Comparison of ENCODE assay signal across 24 mouse cellular contexts in the genomic region with DNA sequence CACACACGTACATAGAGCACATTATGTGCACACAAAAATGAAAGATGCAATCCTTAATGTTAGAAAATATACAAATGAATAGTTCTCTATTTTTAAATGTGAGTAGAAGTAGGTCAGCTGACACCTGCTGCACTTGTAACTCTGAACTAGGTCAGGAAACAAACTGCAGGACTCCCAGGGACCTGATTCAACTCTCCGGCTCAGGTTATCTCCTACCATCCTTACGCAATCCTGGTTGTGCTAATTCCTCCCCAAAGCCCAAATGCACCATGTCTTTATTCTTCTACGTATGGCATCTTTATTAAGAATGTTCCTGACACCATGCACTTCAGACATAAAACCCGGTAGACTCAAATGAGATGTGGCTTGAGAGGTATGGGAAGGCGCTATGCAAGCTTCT. TPM values are rescaled to one million over a fixed set of nuclear protein-coding genes. Genes with fewer than 3 reads are reported as not detected.
DNase-seq lines count a peak whose midpoint lies in the region; ATAC-seq and TF ChIP-seq lines count a peak whose summit lies in the region.
"Had no signal": no experiment of that assay in that cellular context is flagged by ENCODE, and none has a peak within 500 bp of the region (broad histone marks: within the 10 kb centered on the region; RNA-seq: fewer than 3 reads in every experiment).

No protein-coding gene starts in this region.

- WGBS in heart, adult 2 months: 72% methylated on average over 6 of the region's 6 CpGs
- WGBS in heart, embryonic 11.5 days (ENCODE audit: insufficient replicate concordance): 87% methylated on average over 6 of the region's 6 CpGs
- WGBS in liver, postnatal 0 days (ENCODE audit: insufficient replicate concordance): 72% methylated on average over 6 of the region's 6 CpGs

- H3K36me3 ChIP-seq in heart, adult 2 months (ENCODE audit: control insufficient read depth, insufficient read depth, low read length): no peaks in the 10 kb centered on the region
- no peaks in the 10 kb centered on the region for H3K36me3 ChIP-seq in heart, embryonic 11.5 days (ENCODE audit: control insufficient read depth, insufficient read depth, low read length)
- H3K36me3 ChIP-seq in liver, postnatal 0 days (replicated peaks; ENCODE audit: insufficient read depth, low read length): no peaks in the 10 kb centered on the region
- H3K36me3 ChIP-seq: embryonic facial prominence, embryonic 12.5 days; embryonic facial prominence, embryonic 15.5 days; heart, embryonic 10.5 days; hindbrain, embryonic 10.5 days; hindbrain, embryonic 13.5 days; intestine, embryonic 15.5 days had no signal

- no peaks in the 10 kb centered on the region; the same call in 1 of the 2 replicates for H3K4me1 ChIP-seq in heart, adult 2 months (ENCODE audit: control insufficient read depth, insufficient read depth, low read length)
- H3K4me1 ChIP-seq in heart, embryonic 11.5 days (ENCODE audit: control insufficient read depth, insufficient read depth, low read length): peaks cover 5% of the 10 kb centered on the region; the same call in 1 of the 2 replicates
- peaks cover 9% of the 10 kb centered on the region for H3K4me1 ChIP-seq in liver, postnatal 0 days (ENCODE audit: insufficient read depth)

- H3K9me3 ChIP-seq in heart, embryonic 11.5 days (replicated peaks; ENCODE audit: control insufficient read depth, low read length): no peaks in the 10 kb centered on the region
- H3K9me3 ChIP-seq in liver, postnatal 0 days (ENCODE audit: low read length): no peaks in the 10 kb centered on the region
- H3K9me3 ChIP-seq: embryonic facial prominence, embryonic 12.5 days; embryonic facial prominence, embryonic 15.5 days; heart, embryonic 10.5 days; hindbrain, embryonic 10.5 days; hindbrain, embryonic 13.5 days; intestine, embryonic 15.5 days had no signal

- no peak for ATAC-seq in heart, embryonic 11.5 days (replicated peaks; ENCODE audit: insufficient number of reproducible peaks, low FRiP score, low TSS enrichment)
- peak; percentile 62; the same call in 1 of the 2 replicates for ATAC-seq in liver, postnatal 0 days
- no peak for ATAC-seq in CD4-positive, CD25-positive, alpha-beta regulatory T cell, adult 4 months
- ATAC-seq: forebrain, embryonic 14.5 days; forebrain, postnatal 0 days; intestine, embryonic 15.5 days had no signal

- no peak overlapping the region for H3K9ac ChIP-seq in heart, adult 2 months (ENCODE audit: low read depth, low read length)
- no peak overlapping the region for H3K9ac ChIP-seq in heart, embryonic 11.5 days (ENCODE audit: low read depth, low read length)
- H3K9ac ChIP-seq in liver, postnatal 0 days (replicated peaks): no peak overlapping the region
- H3K9ac ChIP-seq: embryonic facial prominence, embryonic 12.5 days; embryonic facial prominence, embryonic 15.5 days; forebrain, postnatal 0 days; hindbrain, embryonic 13.5 days; intestine, embryonic 15.5 days had no signal

- no peaks in the 10 kb centered on the region for H3K27me3 ChIP-seq in heart, adult 2 months (ENCODE audit: control insufficient read depth, insufficient read depth, low read length)
- no peaks in the 10 kb centered on the region for H3K27me3 ChIP-seq in heart, embryonic 11.5 days (ENCODE audit: control insufficient read depth, insufficient read depth, low read length)
- H3K27me3 ChIP-seq in liver, postnatal 0 days (ENCODE audit: insufficient read depth, low read length): no peaks in the 10 kb centered on the region
- H3K27me3 ChIP-seq: embryonic facial prominence, embryonic 12.5 days; embryonic facial prominence, embryonic 15.5 days; hindbrain, embryonic 13.5 days; intestine, embryonic 15.5 days had no signal

- no peak for TF ChIP-seq EP300 in heart, adult 2 months (IDR thresholded peaks at IDR 0.05; ENCODE audit: insufficient read depth, low read depth, low read length)
- no peak for TF ChIP-seq EP300 in liver, postnatal 0 days (IDR thresholded peaks at IDR 0.05; ENCODE audit: low read depth)

- peak overlapping the region; percentile 89 for H3K27ac ChIP-seq in gastrocnemius, adult 2 months
- H3K27ac ChIP-seq in heart, adult 2 months: peak overlapping the region; percentile 43; the same call in 1 of the 2 replicates
- H3K27ac ChIP-seq in heart, embryonic 11.5 days (ENCODE audit: low read depth, low read length): no peak overlapping the region
- no peak overlapping the region for H3K27ac ChIP-seq in liver, postnatal 0 days (ENCODE audit: low read depth)
- H3K27ac ChIP-seq: embryonic facial prominence, embryonic 12.5 days; embryonic facial prominence, embryonic 15.5 days; heart, embryonic 10.5 days; hindbrain, embryonic 10.5 days; hindbrain, embryonic 13.5 days; intestine, embryonic 15.5 days had no signal

- no peak for TF ChIP-seq CTCF in gastrocnemius, adult 2 months (IDR thresholded peaks at IDR 0.05)
- no peak for TF ChIP-seq CTCF in heart, adult 2 months (IDR thresholded peaks at IDR 0.05)
- TF ChIP-seq CTCF in liver, postnatal 0 days (IDR thresholded peaks at IDR 0.05; ENCODE audit: low read depth): no peak

- TF ChIP-seq POLR2A in heart, adult 2 months (IDR thresholded peaks at IDR 0.05; ENCODE audit: insufficient read depth, low read depth, low read length): no peak

- H3K4me3 ChIP-seq in gastrocnemius, adult 2 months: peak overlapping the region; percentile 45
- no peak overlapping the region for H3K4me3 ChIP-seq in heart, adult 2 months
- H3K4me3 ChIP-seq in heart, embryonic 11.5 days (ENCODE audit: low read depth, low read length): no peak overlapping the region
- H3K4me3 ChIP-seq in liver, postnatal 0 days (ENCODE audit: low read depth, low read length): no peak overlapping the region
- H3K4me3 ChIP-seq: embryonic facial prominence, embryonic 12.5 days; embryonic facial prominence, embryonic 15.5 days; heart, embryonic 10.5 days; hindbrain, embryonic 10.5 days; hindbrain, embryonic 13.5 days; intestine, embryonic 15.5 days had no signal

- no peak for DNase-seq in gastrocnemius, adult 2 months
- no peak for DNase-seq in gastrocnemius, postnatal 4 days (ENCODE audit: low spot score in 2 of 2)
- no peak for DNase-seq in heart, adult 2 months
- DNase-seq in liver, postnatal 0 days: no peak
- no peak for DNase-seq in liver
- DNase-seq: adrenal gland, adult 2 months; adrenal gland, postnatal 14 days; B cell, adult 2 months; cerebellum, adult 11 months; cerebellum, adult 2 months; cerebellum, adult 9-11 months; cerebellum, postnatal 25 days; forebrain, postnatal 0 days; gastrocnemius, postnatal 14 days; heart, postnatal 36 days had no signal

- no peaks in the 10 kb centered on the region for H3K79me2 ChIP-seq in heart, adult 2 months (replicated peaks; ENCODE audit: control insufficient read depth, insufficient read depth, low read length)

- intact Hi-C loops in gastrocnemius, adult 2 months (cut with DNase I): no loop called here
- intact Hi-C loops in heart, adult 2 months (cut with DNase I): no loop called here

- H3K4me2 ChIP-seq in heart, embryonic 11.5 days: no peak overlapping the region
- H3K4me2 ChIP-seq in liver, postnatal 0 days (ENCODE audit: low read depth, low read length): no peak overlapping the region
- H3K4me2 ChIP-seq: embryonic facial prominence, embryonic 12.5 days; embryonic facial prominence, embryonic 15.5 days; hindbrain, embryonic 13.5 days; intestine, embryonic 15.5 days had no signal

RNA-seq across cellular contexts. Expression of a gene that starts 15.3 kb away (rescaled TPM):
- total RNA-seq in gastrocnemius, adult 2 months (2021): 100 to 1,000 TPM; 127 to 221 TPM
- 10 to 100 TPM; 20.5 to 24.0 TPM for total RNA-seq in gastrocnemius, postnatal 4 days (2021)
- 100 to 1,000 TPM in 1 of 2 experiments, 10 to 100 TPM in 1; 100.0 to 110 TPM for total RNA-seq in heart, adult 2 months (2021)
- polyA plus RNA-seq in heart, adult 2 months (2012; rRNA removed): 67.1 and 101 TPM in 2 replicates
- polyA plus RNA-seq in heart, embryonic 11.5 days (2014; fragmentation: Nextera tagmentation; extraction: Ambion mirVana): 34.3 and 41.4 TPM in 2 replicates
- 7.7 and 10.3 TPM in 2 replicates for polyA plus RNA-seq in liver, postnatal 0 days (2015; fragmentation: Nextera tagmentation; extraction: Ambion mirVana)
- not detected for polyA plus RNA-seq in CD4-positive, CD25-positive, alpha-beta regulatory T cell, adult 4 months (2017; shearing (Covaris generic))

Comparison
In these comparisons a context has a peak if more than half of its experiments do, and no peak if none do; other contexts are left out.
1. H3K27ac ChIP-seq: peak in gastrocnemius, adult 2 months (single experiment) and heart, adult 2 months (single experiment); none in heart, embryonic 11.5 days (single experiment) and liver, postnatal 0 days (single experiment).